Mouse (Mus musculus) midbrain, embryonic 13.5 days (tissue): ENCODE results near the gene Lrrc75b. TPM values are rescaled to one million over a fixed set of nuclear protein-coding genes. Genes with fewer than 3 reads are reported as not detected.
"Not testable (repeated sequence)": the region's sequence is repeated elsewhere in the genome, so short reads cannot be mapped to it uniquely, and the experiment has no call there.

ENCODE experiments used
- ATAC-seq: fragments of 200-750 bp; cut with Nextera tagmentation; 2 replicates; pipeline ENCODE4 v1.8.0; 2017; ENCODE audit warnings: mild to moderate bottlenecking, moderate TSS enrichment, moderate library complexity
- H3K27ac ChIP-seq: fragments of 300-500 bp; sonication (generic); 2 replicates; pipeline ENCODE4 v1.5.1; 2015; ENCODE audit warnings: inconsistent platforms, mild to moderate bottlenecking, moderate library complexity
- H3K27me3 ChIP-seq: fragments of 300-500 bp; sonication (generic); 2 replicates; pipeline ENCODE4 v1.6.1; 2015; ENCODE audit warnings: mild to moderate bottlenecking, inconsistent platforms
- H3K36me3 ChIP-seq: fragments of 300-500 bp; sonication (generic); 2 replicates; pipeline ENCODE4 v1.6.1; 2015; ENCODE audit warnings: mild to moderate bottlenecking, inconsistent platforms
- H3K4me1 ChIP-seq: fragments of 300-500 bp; sonication (generic); replicated peaks from 2 replicates; pipeline ENCODE4 v1.6.1; 2015; ENCODE audit warnings: inconsistent platforms
- H3K4me2 ChIP-seq: fragments of 300-500 bp; sonication (generic); replicated peaks from 2 replicates; pipeline ENCODE4 v1.6.1; 2015; ENCODE audit warnings: moderate library complexity, mild to moderate bottlenecking, inconsistent platforms
- H3K4me3 ChIP-seq: fragments of 300-500 bp; sonication (generic); replicated peaks from 2 replicates; pipeline ENCODE4 v1.5.1; 2015; ENCODE audit warnings: mild to moderate bottlenecking, inconsistent platforms
- H3K9ac ChIP-seq: fragments of 300-500 bp; sonication (generic); replicated peaks from 2 replicates; pipeline ENCODE4 v1.6.1; 2015; ENCODE audit warnings: mild to moderate bottlenecking, inconsistent platforms
- H3K9me3 ChIP-seq: fragments of 300-500 bp; sonication (generic); 2 replicates; pipeline ENCODE4 v1.6.1; 2016; ENCODE audit warnings: mild to moderate bottlenecking, inconsistent platforms
- WGBS: fragments of 180-500 bp; shearing (Covaris S2); methylation state at CpG from one replicate; pipeline ENCODE4 v1.1.7; 2015; 5-methylcytosine and 5-hydroxymethylcytosine counted together
- polyA plus RNA-seq: library from polyadenylated mRNA; unstranded; fragments of >200 nt; fragmentation: Nextera tagmentation; extraction: Ambion mirVana; gene quantifications from 2 replicates; pipeline ENCODE4 v1.2.1, GENCODE M21; 2015

Lrrc75b gene
- polyA plus RNA-seq, 1 experiment from 2014 or later: 21.8 TPM

- ATAC-seq: no peak
- Histone ChIP-seq H3K9ac (no peak overlapping the region), H3K27me3 (no peaks in the 10 kb centered on the region), H3K9me3 (no peaks in the 10 kb centered on the region), H3K36me3 (peaks cover 61% of the 10 kb centered on the region), H3K4me3 (no peak overlapping the region), H3K27ac (no peak overlapping the region), H3K4me1 (peaks cover 18% of the 10 kb centered on the region), H3K4me2 (no peak overlapping the region)
- 87% methylated on average over 9 of the region's 9 CpGs for WGBS
Observed at GRCm38 (mm10) chr10:75511060-75511459, 49.1 kb downstream of the Lrrc75b start.

- no peak for ATAC-seq
- Histone ChIP-seq H3K4me1 (peaks cover 12% of the 10 kb centered on the region; the same call in 1 of the 2 replicates), H3K4me3 (no peak overlapping the region), H3K9ac (no peak overlapping the region), H3K36me3 (peaks cover 61% of the 10 kb centered on the region), H3K27ac (no peak overlapping the region), H3K4me2 (no peak overlapping the region), H3K9me3 (no peaks in the 10 kb centered on the region), H3K27me3 (no peaks in the 10 kb centered on the region)
- 97% methylated on average over 7 of the region's 7 CpGs for WGBS
Observed at GRCm38 (mm10) chr10:75510446-75510845, 49.7 kb downstream of the Lrrc75b start.

GRCm38 (mm10) chr10:75505928-75506327, 54.2 kb downstream of the Lrrc75b start:
- H3K4me3 ChIP-seq, H3K4me1 ChIP-seq, H3K9me3 ChIP-seq, H3K9ac ChIP-seq, H3K27me3 ChIP-seq, ATAC-seq, H3K27ac ChIP-seq, H3K4me2 ChIP-seq: not testable (repeated sequence)
- 89% methylated on average over 3 of the region's 3 CpGs for WGBS
- peaks cover 59% of the 10 kb centered on the region for H3K36me3 ChIP-seq

- H3K4me3 ChIP-seq: no peak overlapping the region
- no peak overlapping the region for H3K27ac ChIP-seq
- no peak overlapping the region for H3K9ac ChIP-seq
- WGBS: 83% methylated on average over 3 of the region's 3 CpGs
- H3K4me1 ChIP-seq: no peaks in the 10 kb centered on the region
- H3K4me2 ChIP-seq: no peak overlapping the region
- H3K36me3 ChIP-seq: peaks cover 51% of the 10 kb centered on the region
- ATAC-seq: no peak
- H3K27me3 ChIP-seq: no peaks in the 10 kb centered on the region
- no peaks in the 10 kb centered on the region for H3K9me3 ChIP-seq
Observed at GRCm38 (mm10) chr10:75505130-75505495, 55.0 kb downstream of the Lrrc75b start.

GRCm38 (mm10) chr10:75504234-75505129, 55.6 kb downstream of the Lrrc75b start:
- Histone ChIP-seq H3K27me3 (no peaks in the 10 kb centered on the region), H3K9me3 (no peaks in the 10 kb centered on the region), H3K4me3 (no peak overlapping the region), H3K9ac (no peak overlapping the region), H3K4me1 (no peaks in the 10 kb centered on the region), H3K27ac (no peak overlapping the region), H3K36me3 (peaks cover 44% of the 10 kb centered on the region), H3K4me2 (no peak overlapping the region)
- 89% methylated on average over 8 of the region's 8 CpGs for WGBS
- no peak for ATAC-seq

GRCm38 (mm10) chr10:75503692-75504091, 56.4 kb downstream of the Lrrc75b start:
- 93% methylated on average over 7 of the region's 7 CpGs for WGBS
- no peaks in the 10 kb centered on the region for H3K27me3 ChIP-seq
- H3K27ac ChIP-seq: no peak overlapping the region
- no peaks in the 10 kb centered on the region for H3K9me3 ChIP-seq
- no peak overlapping the region for H3K4me3 ChIP-seq
- no peak overlapping the region for H3K9ac ChIP-seq
- H3K4me2 ChIP-seq: no peak overlapping the region
- no peaks in the 10 kb centered on the region for H3K4me1 ChIP-seq
- no peak for ATAC-seq
- peaks cover 37% of the 10 kb centered on the region for H3K36me3 ChIP-seq

- WGBS: 94% methylated on average over 1 of the region's 1 CpGs
Observed at GRCm38 (mm10) chr10:75501641-75502040, 58.5 kb downstream of the Lrrc75b start.

GRCm38 (mm10) chr10:75500345-75500744, 59.8 kb downstream of the Lrrc75b start:
- Histone ChIP-seq H3K4me2 (no peak overlapping the region), H3K4me3 (no peak overlapping the region), H3K27ac (no peak overlapping the region), H3K4me1 (no peaks in the 10 kb centered on the region), H3K36me3 (peaks cover 12% of the 10 kb centered on the region; the same call in 1 of the 2 replicates), H3K9ac (no peak overlapping the region), H3K27me3 (no peaks in the 10 kb centered on the region), H3K9me3 (no peaks in the 10 kb centered on the region)
- ATAC-seq: no peak
- 74% methylated on average over 7 of the region's 7 CpGs for WGBS

More at GRCm38 (mm10) chr10:75501641-75502040, 58.5 kb downstream of the Lrrc75b start:
- Histone ChIP-seq H3K9ac (no peak overlapping the region), H3K4me1 (no peaks in the 10 kb centered on the region), H3K27ac (no peak overlapping the region), H3K36me3 (peaks cover 16% of the 10 kb centered on the region), H3K9me3 (no peaks in the 10 kb centered on the region), H3K4me2 (no peak overlapping the region), H3K27me3 (no peaks in the 10 kb centered on the region), H3K4me3 (no peak overlapping the region)
- ATAC-seq: no peak

Other genes starting within 250 kb of the Lrrc75b start
- gene Adora2a, start 243.5 kb downstream of the Lrrc75b start, polyA plus RNA-seq: 2.6 and 3.0 TPM in 2 replicates
- gene Upb1, start 159.2 kb downstream of the Lrrc75b start, polyA plus RNA-seq: not detected in 2 replicates
- gene Snrpd3, start 42.8 kb downstream of the Lrrc75b start, polyA plus RNA-seq: 167 and 178 TPM in 2 replicates
- 23.7 and 27.3 TPM in 2 replicates for gene Gucd1, start 42.4 kb downstream of the Lrrc75b start, polyA plus RNA-seq
- 0.76 and 0.94 TPM in 2 replicates for gene Ggt1, start 1.3 kb upstream of the Lrrc75b start, polyA plus RNA-seq
- gene Ggt5, start 29.0 kb upstream of the Lrrc75b start, polyA plus RNA-seq: 1.9 and 2.4 TPM in 2 replicates
- gene Susd2, start 83.7 kb upstream of the Lrrc75b start, polyA plus RNA-seq: 2.0 and 2.3 TPM in 2 replicates
- 36.0 and 39.7 TPM in 2 replicates for gene Cabin1, start 204.0 kb upstream of the Lrrc75b start, polyA plus RNA-seq
- 83.7 and 87.8 TPM in 2 replicates for gene Ddt, start 213.1 kb upstream of the Lrrc75b start, polyA plus RNA-seq
- gene Gm20441, start 220.6 kb upstream of the Lrrc75b start, polyA plus RNA-seq: not detected in 2 replicates
- 0.30 and 0.61 TPM in 2 replicates for gene Gstt3, start 221.1 kb upstream of the Lrrc75b start, polyA plus RNA-seq
- gene Gstt1, start 238.3 kb upstream of the Lrrc75b start, polyA plus RNA-seq: 4.8 and 5.5 TPM in 2 replicates